Mouse (Mus musculus): ENCODE data around the gene Zfp69.

The Zfp69 gene

GRCm38 (mm10) chr4:120885208-120886120 lies 66.0 kb downstream of the Zfp69 start:
- DNase-seq: peak; percentile 65

GRCm38 (mm10) chr4:120882002-120882625 lies 69.4 kb downstream of the Zfp69 start:
- DNase-seq: peak; percentile 74

DNA sequence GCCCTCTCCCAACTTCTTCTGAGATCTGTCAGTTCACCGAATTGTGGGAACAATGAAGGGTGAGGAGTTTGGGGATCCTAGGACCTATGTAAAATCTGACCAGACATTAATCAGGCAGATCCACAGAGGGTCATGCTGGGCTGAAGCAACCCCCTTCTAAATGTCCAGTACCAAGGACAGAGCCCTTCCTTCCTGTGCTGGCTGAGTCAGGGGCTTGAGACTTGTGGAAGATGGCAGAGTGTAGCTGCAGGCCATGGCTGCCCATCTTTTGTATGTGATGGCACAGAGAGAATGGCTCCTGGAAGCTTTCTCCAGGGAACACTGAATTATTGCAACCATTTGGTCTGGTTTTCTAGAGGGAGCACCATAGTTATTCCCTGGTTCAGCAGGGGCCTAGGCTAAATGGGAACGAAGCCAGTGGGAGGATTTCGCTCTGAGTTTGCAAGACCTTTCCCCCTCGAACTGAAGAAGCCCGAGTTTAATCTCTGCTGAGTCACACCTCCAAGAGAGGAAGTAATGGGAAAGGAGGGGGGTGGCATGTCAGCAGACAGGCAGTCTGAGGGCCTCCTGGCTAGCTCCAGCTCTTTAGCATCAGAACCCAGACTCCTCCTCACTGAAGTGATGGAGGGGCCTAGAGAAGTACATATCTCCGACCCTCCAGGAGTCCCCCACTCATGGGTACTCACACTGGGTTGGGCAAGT lies 70.6 kb downstream of the Zfp69 start:
- peak; percentile 47 for DNase-seq

Measured in embryo, embryonic 11 days (tissue).